Mouse (Mus musculus) brain, embryonic 14.5 days (tissue): ENCODE measurements around the gene Tfap2a.

Experiments used
- CTCF ChIP-seq: fragments of 200-500 bp; IDR thresholded peaks from 2 replicates; pipeline ENCODE4 v1.5.1; 2012; ENCODE audit warnings: inconsistent platforms, mild to moderate bottlenecking, moderate library complexity, borderline replicate concordance; ENCODE audit not compliant: insufficient read depth, insufficient read length; ENCODE audit errors: extremely low read depth
- POLR2A ChIP-seq: fragments of 200-500 bp; IDR thresholded peaks from 2 replicates; pipeline ENCODE4 v1.6.1; 2012; ENCODE audit warnings: mild to moderate bottlenecking, inconsistent platforms, borderline replicate concordance; ENCODE audit not compliant: poor library complexity, insufficient read depth, insufficient read length, severe bottlenecking; ENCODE audit errors: extremely low read depth

- no peak for TF ChIP-seq CTCF
- no peak for TF ChIP-seq POLR2A
These were observed 35.6 kb downstream of the Tfap2a start for GRCm38 (mm10) chr13:40702361-40703122.
